ENCODE assay signal across 8 mouse cellular contexts in genomic region chr5:25100516-25101125, GRCm38 (mm10). TPM values are rescaled to one million over a fixed set of nuclear protein-coding genes. Genes with fewer than 3 reads are reported as not detected.
A peak's percentile ranks its signal among the peaks of the same experiment; 100 is the strongest.
DNase-seq lines count a peak whose midpoint lies in the region; ATAC-seq lines count a peak whose summit lies in the region.

TSS of gene Prkag2 (minus strand) at chr5:25100642.

- no peaks in the 10 kb centered on the region for H3K9me3 ChIP-seq in intestine, embryonic 15.5 days
- no peaks in the 10 kb centered on the region for H3K9me3 ChIP-seq in limb, embryonic 10.5 days (replicated peaks)
- no peaks in the 10 kb centered on the region for H3K9me3 ChIP-seq in midbrain, embryonic 10.5 days (replicated peaks)

- H3K27me3 ChIP-seq in intestine, embryonic 15.5 days (replicated peaks) = peaks cover 9% of the 10 kb centered on the region
- H3K27me3 ChIP-seq in limb, embryonic 10.5 days (ENCODE audit: low read depth, poor library complexity, severe bottlenecking) = peaks cover 71% of the 10 kb centered on the region
- peaks cover 82% of the 10 kb centered on the region for H3K27me3 ChIP-seq in midbrain, embryonic 10.5 days (ENCODE audit: low read depth, poor library complexity, severe bottlenecking)

- H3K4me3 ChIP-seq in intestine, embryonic 15.5 days (replicated peaks) = peak within 1 kb of the TSS; percentile 66
- peak within 1 kb of the TSS; percentile 67 for H3K4me3 ChIP-seq in limb, embryonic 10.5 days
- peak within 1 kb of the TSS; percentile 68 for H3K4me3 ChIP-seq in midbrain, embryonic 10.5 days

- peak; percentile 84 for ATAC-seq in intestine, embryonic 15.5 days

- H3K27ac ChIP-seq in intestine, embryonic 15.5 days = peak within 1 kb of the TSS; percentile 79
- peak within 1 kb of the TSS; percentile 75 for H3K27ac ChIP-seq in limb, embryonic 10.5 days
- H3K27ac ChIP-seq in midbrain, embryonic 10.5 days (replicated peaks) = peak within 1 kb of the TSS; percentile 83

- peaks cover 8% of the 10 kb centered on the region; the same call in 1 of the 2 replicates for H3K4me1 ChIP-seq in intestine, embryonic 15.5 days (replicated peaks)
- peaks cover 22% of the 10 kb centered on the region for H3K4me1 ChIP-seq in limb, embryonic 10.5 days
- H3K4me1 ChIP-seq in midbrain, embryonic 10.5 days = peaks cover 25% of the 10 kb centered on the region

- H3K36me3 ChIP-seq in intestine, embryonic 15.5 days = no peaks in the 10 kb centered on the region
- H3K36me3 ChIP-seq in limb, embryonic 10.5 days = no peaks in the 10 kb centered on the region
- H3K36me3 ChIP-seq in midbrain, embryonic 10.5 days = no peaks in the 10 kb centered on the region

- peak; percentile 68 for DNase-seq in ZHBTc4 (ENCODE audit: low read depth, low spot score)
- DNase-seq in cerebellum, postnatal 25 days = peak; percentile 65 to 67
- DNase-seq in gonadal fat pad, adult 2 months (ENCODE audit: low read depth) = no peak
- DNase-seq in limb, embryonic 10.5 days (ENCODE audit: low spot score) = peak; percentile 65
- peak; percentile 65 for DNase-seq in midbrain, embryonic 10.5 days (ENCODE audit: low spot score)
- DNase-seq in spleen, adult 18-20 months = peak; percentile 69 to 71
- no peak for DNase-seq in adipocyte (ENCODE audit: low spot score)

- WGBS in intestine, embryonic 15.5 days = under 1% methylated on average over 48 of the region's 50 CpGs
- under 1% methylated on average over 50 of the region's 50 CpGs for WGBS in limb, embryonic 10.5 days
- WGBS in midbrain, embryonic 10.5 days = 0% methylated on average over 43 of the region's 50 CpGs

- peak within 1 kb of the TSS; percentile 99 for H3K4me2 ChIP-seq in intestine, embryonic 15.5 days (replicated peaks)

- H3K9ac ChIP-seq in intestine, embryonic 15.5 days = peak within 1 kb of the TSS; percentile 62

RNA-seq across cellular contexts. Expression of gene Prkag2, which starts in this region (rescaled TPM):
- polyA plus RNA-seq in gonadal fat pad, adult 2 months (2012; rRNA removed) = 30.2 TPM in 2 replicates
- polyA plus RNA-seq in intestine, embryonic 15.5 days (2015; fragmentation: Nextera tagmentation; extraction: Ambion mirVana) = 52.2 and 52.3 TPM in 2 replicates
- 33.3 and 35.1 TPM in 2 replicates for polyA plus RNA-seq in limb, embryonic 10.5 days (2016; fragmentation: Nextera tagmentation; extraction: Ambion mirVana)
- 48.7 and 49.6 TPM in 2 replicates for polyA plus RNA-seq in midbrain, embryonic 10.5 days (2016; fragmentation: Nextera tagmentation; extraction: Ambion mirVana)

Comparison
In these comparisons a context has a peak if more than half of its experiments do, and no peak if none do; other contexts are left out.
1. DNase-seq: peak in ZHBTc4 (single experiment), cerebellum, postnatal 25 days (2 of 2), limb, embryonic 10.5 days (single experiment), midbrain, embryonic 10.5 days (single experiment) and spleen, adult 18-20 months (2 of 2); none in gonadal fat pad, adult 2 months (single experiment) and adipocyte (single experiment).
2. Peak in every context shown above with its lines, with median percentiles within 50 percentile points of each other: H3K27ac ChIP-seq and H3K4me3 ChIP-seq.